Mouse (Mus musculus): ENCODE results near the gene Drd4. TPM values are rescaled to one million over a fixed set of nuclear protein-coding genes. Genes with fewer than 3 reads are reported as not detected.

Drd4 gene
- polyA plus RNA-seq, 1 experiment from 2014 or later: not detected

- no peak for ATAC-seq (ENCODE audit: low read depth)
- H3K9me3 ChIP-seq (replicated peaks): no peaks in the 10 kb centered on the region
- 78% methylated on average over 2 of the region's 2 CpGs for WGBS (ENCODE audit: insufficient replicate concordance)
- H3K9ac ChIP-seq: no peak overlapping the region
- H3K36me3 ChIP-seq: peaks cover 100% of the 10 kb centered on the region
- H3K4me2 ChIP-seq: no peak overlapping the region
- no peak overlapping the region for H3K27ac ChIP-seq
- no peaks in the 10 kb centered on the region for H3K27me3 ChIP-seq
- DNase-seq: no peak
- peaks cover 10% of the 10 kb centered on the region; the same call in 1 of the 2 replicates for H3K4me1 ChIP-seq (replicated peaks)
- no peak overlapping the region for H3K4me3 ChIP-seq (replicated peaks)
Observed at GRCm38 (mm10) chr7:141319446-141319845, 27.6 kb downstream of the Drd4 start.

- WGBS (ENCODE audit: insufficient replicate concordance): 82% methylated on average over 1 of the region's 1 CpGs
Observed at GRCm38 (mm10) chr7:141324686-141325085, 32.9 kb downstream of the Drd4 start.

GRCm38 (mm10) chr7:141326546-141327446, 35.0 kb downstream of the Drd4 start:
- H3K9me3 ChIP-seq (replicated peaks): no peaks in the 10 kb centered on the region
- peak overlapping the region; percentile 71 for H3K4me3 ChIP-seq (replicated peaks)
- H3K4me2 ChIP-seq: peak overlapping the region; percentile 87
- peaks cover 28% of the 10 kb centered on the region for H3K36me3 ChIP-seq
- H3K9ac ChIP-seq: peak overlapping the region; percentile 91
- H3K27me3 ChIP-seq: no peaks in the 10 kb centered on the region
- DNase-seq: peak; percentile 34
- ATAC-seq (ENCODE audit: low read depth): peak; percentile 27
- H3K4me1 ChIP-seq (replicated peaks): peaks cover 48% of the 10 kb centered on the region
- peak overlapping the region; percentile 94 for H3K27ac ChIP-seq
- WGBS (ENCODE audit: insufficient replicate concordance): 5% methylated on average over 35 of the region's 35 CpGs

More at GRCm38 (mm10) chr7:141324686-141325085, 32.9 kb downstream of the Drd4 start:
- DNase-seq (no peak), ATAC-seq (ENCODE audit: low read depth) (no peak)
- H3K4me1 ChIP-seq (replicated peaks): peaks cover 48% of the 10 kb centered on the region
- no peak overlapping the region for H3K4me3 ChIP-seq (replicated peaks)
- peaks cover 49% of the 10 kb centered on the region for H3K36me3 ChIP-seq
- no peaks in the 10 kb centered on the region for H3K9me3 ChIP-seq (replicated peaks)
- no peaks in the 10 kb centered on the region for H3K27me3 ChIP-seq
- H3K27ac ChIP-seq: no peak overlapping the region
- H3K9ac ChIP-seq: peak overlapping the region; percentile 45; the same call in 1 of the 2 replicates
- 0 out of 2 replicates have a peak overlapping the region, but pooled peaks have one; percentile 2 for H3K4me2 ChIP-seq

GRCm38 (mm10) chr7:141327469-141328372, 35.9 kb downstream of the Drd4 start, which contains the start of the genes Deaf1 and Tmem80:
Gene Deaf1 (minus strand): TSS chr7:141327690.
Gene Tmem80 (plus strand): TSS chr7:141327739.
- no peaks in the 10 kb centered on the region for H3K9me3 ChIP-seq (replicated peaks)
- no peaks in the 10 kb centered on the region for H3K27me3 ChIP-seq
- H3K36me3 ChIP-seq: peaks cover 20% of the 10 kb centered on the region
- WGBS (ENCODE audit: insufficient replicate concordance): under 1% methylated on average over 105 of the region's 105 CpGs
- peak within 1 kb of the TSS; percentile 91 for H3K9ac ChIP-seq
- peaks cover 48% of the 10 kb centered on the region for H3K4me1 ChIP-seq (replicated peaks)
- peak within 1 kb of the TSS; percentile 94 for H3K27ac ChIP-seq
- H3K4me2 ChIP-seq: peak within 1 kb of the TSS; percentile 87
- DNase-seq (peak; percentile 95), ATAC-seq (ENCODE audit: low read depth) (peak; percentile 89)
- peak within 1 kb of the TSS; percentile 71 for H3K4me3 ChIP-seq (replicated peaks)

- no peaks in the 10 kb centered on the region for H3K9me3 ChIP-seq (replicated peaks)
- peaks cover 20% of the 10 kb centered on the region for H3K36me3 ChIP-seq
- no peaks in the 10 kb centered on the region for H3K27me3 ChIP-seq
- peak overlapping the region; percentile 87 for H3K4me2 ChIP-seq
- peak; percentile 4; the same call in 1 of the 2 replicates for ATAC-seq (ENCODE audit: low read depth)
- H3K4me3 ChIP-seq (replicated peaks): peak overlapping the region; percentile 71
- H3K27ac ChIP-seq: peak overlapping the region; percentile 94
- WGBS (ENCODE audit: insufficient replicate concordance): 16% methylated on average over 24 of the region's 24 CpGs
- DNase-seq: no peak
- H3K9ac ChIP-seq: peak overlapping the region; percentile 91
- peaks cover 43% of the 10 kb centered on the region for H3K4me1 ChIP-seq (replicated peaks)
Observed at GRCm38 (mm10) chr7:141328373-141328990, 36.7 kb downstream of the Drd4 start.

GRCm38 (mm10) chr7:141330706-141331105, 38.9 kb downstream of the Drd4 start:
- Histone ChIP-seq H3K27ac (no peak overlapping the region), H3K4me3 (replicated peaks) (no peak overlapping the region), H3K9ac (no peak overlapping the region), H3K4me2 (no peak overlapping the region), H3K27me3 (no peaks in the 10 kb centered on the region), H3K36me3 (peaks cover 10% of the 10 kb centered on the region), H3K4me1 (replicated peaks) (peaks cover 27% of the 10 kb centered on the region), H3K9me3 (replicated peaks) (no peaks in the 10 kb centered on the region)
- no peak for ATAC-seq (ENCODE audit: low read depth)
- DNase-seq: no peak

- 77% methylated on average over 6 of the region's 6 CpGs for WGBS (ENCODE audit: insufficient replicate concordance)
- Histone ChIP-seq H3K4me1 (replicated peaks) (peaks cover 15% of the 10 kb centered on the region), H3K27ac (no peak overlapping the region), H3K27me3 (no peaks in the 10 kb centered on the region), H3K4me2 (no peak overlapping the region), H3K36me3 (peaks cover 10% of the 10 kb centered on the region), H3K9ac (no peak overlapping the region), H3K4me3 (replicated peaks) (no peak overlapping the region), H3K9me3 (replicated peaks) (no peaks in the 10 kb centered on the region)
- ATAC-seq (ENCODE audit: low read depth) (no peak), DNase-seq (no peak)
Observed at GRCm38 (mm10) chr7:141331990-141332389, 40.2 kb downstream of the Drd4 start.

- Histone ChIP-seq H3K27me3 (peaks cover 16% of the 10 kb centered on the region), H3K36me3 (peaks cover 10% of the 10 kb centered on the region), H3K4me1 (replicated peaks) (peaks cover 30% of the 10 kb centered on the region), H3K4me3 (replicated peaks) (no peak overlapping the region), H3K9me3 (replicated peaks) (no peaks in the 10 kb centered on the region), H3K9ac (no peak overlapping the region), H3K27ac (no peak overlapping the region), H3K4me2 (no peak overlapping the region)
- no peak for ATAC-seq (ENCODE audit: low read depth)
- DNase-seq: no peak
- WGBS (ENCODE audit: insufficient replicate concordance): 69% methylated on average over 2 of the region's 2 CpGs
Observed at GRCm38 (mm10) chr7:141335044-141335579, 43.3 kb downstream of the Drd4 start.

GRCm38 (mm10) chr7:141335682-141336081, 43.9 kb downstream of the Drd4 start:
- H3K4me2 ChIP-seq: no peak overlapping the region
- H3K27me3 ChIP-seq: peaks cover 16% of the 10 kb centered on the region
- H3K4me1 ChIP-seq (replicated peaks): peaks cover 31% of the 10 kb centered on the region
- ATAC-seq (ENCODE audit: low read depth) (no peak), DNase-seq (no peak)
- 77% methylated on average over 4 of the region's 4 CpGs for WGBS (ENCODE audit: insufficient replicate concordance)
- H3K9me3 ChIP-seq (replicated peaks): no peaks in the 10 kb centered on the region
- no peak overlapping the region for H3K27ac ChIP-seq
- peaks cover 10% of the 10 kb centered on the region for H3K36me3 ChIP-seq
- H3K4me3 ChIP-seq (replicated peaks): no peak overlapping the region
- H3K9ac ChIP-seq: no peak overlapping the region

- ATAC-seq (ENCODE audit: low read depth) (no peak), DNase-seq (no peak)
- Histone ChIP-seq H3K4me3 (replicated peaks) (no peak overlapping the region), H3K27me3 (peaks cover 16% of the 10 kb centered on the region), H3K9ac (no peak overlapping the region), H3K27ac (no peak overlapping the region), H3K9me3 (replicated peaks) (no peaks in the 10 kb centered on the region), H3K36me3 (peaks cover 10% of the 10 kb centered on the region), H3K4me1 (replicated peaks) (peaks cover 33% of the 10 kb centered on the region), H3K4me2 (no peak overlapping the region)
- WGBS (ENCODE audit: insufficient replicate concordance): 63% methylated on average over 3 of the region's 3 CpGs
Observed at GRCm38 (mm10) chr7:141336296-141336695, 44.5 kb downstream of the Drd4 start.

All from liver, embryonic 13.5 days (tissue).